Comparison of ENCODE assay signal across 8 mouse cellular contexts in the genomic region with DNA sequence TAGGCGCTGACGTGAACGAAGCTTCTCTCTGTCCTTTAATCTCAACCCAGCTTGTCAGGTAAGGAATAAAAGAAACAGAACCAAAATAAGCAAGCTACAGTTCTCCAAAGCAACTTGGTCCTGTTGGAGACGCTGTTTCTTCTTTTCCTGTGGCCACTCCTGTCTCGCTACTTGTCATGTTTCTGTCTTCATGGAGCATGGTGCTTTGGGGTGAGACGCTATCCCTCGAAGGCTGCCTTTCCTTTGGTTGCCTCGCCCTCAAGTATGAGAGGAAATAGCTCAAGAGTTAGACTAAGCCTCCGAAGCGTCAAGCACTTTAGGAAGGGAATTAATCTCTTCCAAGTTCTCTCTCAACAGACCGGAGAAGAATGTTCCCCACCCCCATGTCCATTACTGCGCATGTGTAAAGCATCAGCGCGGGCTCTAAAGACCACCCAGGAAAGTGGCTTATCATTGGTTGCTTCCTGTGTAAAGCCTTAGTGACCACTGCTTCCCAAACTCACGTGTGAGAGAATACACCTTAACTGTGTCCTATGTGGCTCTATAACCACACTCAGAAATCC. TPM values are rescaled to one million over a fixed set of nuclear protein-coding genes. Genes with fewer than 3 reads are reported as not detected.
DNase-seq lines count a peak whose midpoint lies in the region; ATAC-seq and TF ChIP-seq lines count a peak whose summit lies in the region.

No protein-coding gene starts in this region.

- intact Hi-C loops in heart, adult 2 months (cut with DNase I): loop anchor here (1.0 kb wide), 1 partner anchor 34 kb away; no protein-coding TSS in a partner anchor

- H3K27ac ChIP-seq in kidney, embryonic 16.5 days (ENCODE audit: low read length): peak overlapping the region; percentile 97
- peak overlapping the region; percentile 94 for H3K27ac ChIP-seq in heart, adult 2 months
- H3K27ac ChIP-seq in neural tube, embryonic 15.5 days (replicated peaks): peak overlapping the region; percentile 61

- 32% methylated on average over 15 of the region's 15 CpGs for whole genome bisulfite sequencing in kidney, embryonic 16.5 days
- 12% methylated on average over 15 of the region's 15 CpGs for WGBS in heart, adult 2 months
- WGBS in neural tube, embryonic 15.5 days: 78% methylated on average over 15 of the region's 15 CpGs

- no peaks in the 10 kb centered on the region for H3K36me3 ChIP-seq in kidney, embryonic 16.5 days (ENCODE audit: insufficient read depth, low read length)
- peaks cover 4% of the 10 kb centered on the region for H3K36me3 ChIP-seq in heart, adult 2 months (ENCODE audit: control insufficient read depth, insufficient read depth, low read length)
- H3K36me3 ChIP-seq in neural tube, embryonic 15.5 days: no peaks in the 10 kb centered on the region

- no peaks in the 10 kb centered on the region for H3K27me3 ChIP-seq in kidney, embryonic 16.5 days (ENCODE audit: insufficient read depth, low read length)
- no peaks in the 10 kb centered on the region for H3K27me3 ChIP-seq in heart, adult 2 months (ENCODE audit: control insufficient read depth, insufficient read depth, low read length)
- H3K27me3 ChIP-seq in neural tube, embryonic 15.5 days (replicated peaks): no peaks in the 10 kb centered on the region

- no peaks in the 10 kb centered on the region for H3K79me2 ChIP-seq in heart, adult 2 months (replicated peaks; ENCODE audit: control insufficient read depth, insufficient read depth, low read length)

- no peak for DNase-seq in kidney, adult 9 months
- peak; percentile 50 to 52 for DNase-seq in heart, adult 2 months
- peak; percentile 59 to 75 for DNase-seq in kidney, postnatal 4 days
- no peak for DNase-seq in cerebellum, postnatal 10 days
- DNase-seq in layer of hippocampus, adult 18-20 months (ENCODE audit: low spot score in 2 of 2): no peak
- no peak for DNase-seq in right cerebral cortex, postnatal 4 days

- no peak; the same call in 1 of the 2 replicates for ATAC-seq in kidney, embryonic 16.5 days (ENCODE audit: low FRiP score, low TSS enrichment)
- ATAC-seq in neural tube, embryonic 15.5 days (ENCODE audit: low FRiP score): no peak

- no peak overlapping the region for H3K4me3 ChIP-seq in kidney, embryonic 16.5 days (ENCODE audit: low read length)
- peak overlapping the region; percentile 9 for H3K4me3 ChIP-seq in heart, adult 2 months
- H3K4me3 ChIP-seq in neural tube, embryonic 15.5 days (replicated peaks): no peak overlapping the region

- H3K4me1 ChIP-seq in kidney, embryonic 16.5 days (ENCODE audit: insufficient read depth, low read length): peaks cover 37% of the 10 kb centered on the region
- peaks cover 8% of the 10 kb centered on the region for H3K4me1 ChIP-seq in heart, adult 2 months (ENCODE audit: control insufficient read depth, insufficient read depth, low read length)
- H3K4me1 ChIP-seq in neural tube, embryonic 15.5 days: no peaks in the 10 kb centered on the region

- no peaks in the 10 kb centered on the region for H3K9me3 ChIP-seq in kidney, embryonic 16.5 days (ENCODE audit: low read length)
- H3K9me3 ChIP-seq in neural tube, embryonic 15.5 days (replicated peaks): no peaks in the 10 kb centered on the region

- no peak for TF ChIP-seq CTCF in heart, adult 2 months (IDR thresholded peaks at IDR 0.05)

- 0 out of 2 replicates have a peak overlapping the region, but pooled peaks have one; percentile 31 for H3K9ac ChIP-seq in kidney, embryonic 16.5 days (replicated peaks; ENCODE audit: low read length)
- H3K9ac ChIP-seq in heart, adult 2 months (ENCODE audit: low read depth, low read length): peak overlapping the region; percentile 31
- H3K9ac ChIP-seq in neural tube, embryonic 15.5 days (replicated peaks): no peak overlapping the region

- peak overlapping the region; percentile 11 for H3K4me2 ChIP-seq in kidney, embryonic 16.5 days (replicated peaks; ENCODE audit: low read depth, low read length)
- no peak overlapping the region for H3K4me2 ChIP-seq in neural tube, embryonic 15.5 days

- TF ChIP-seq POLR2A in heart, adult 2 months (IDR thresholded peaks at IDR 0.05; ENCODE audit: insufficient read depth, low read depth, low read length): peak; percentile 75

- TF ChIP-seq EP300 in heart, adult 2 months (IDR thresholded peaks at IDR 0.05; ENCODE audit: insufficient read depth, low read depth, low read length): no peak

RNA-seq across cellular contexts. Expression of a gene that starts 9.1 kb away (rescaled TPM):
- 54.9 and 61.4 TPM in 2 replicates for polyA plus RNA-seq in kidney, embryonic 16.5 days (2015; fragmentation: Nextera tagmentation; extraction: Ambion mirVana)
- 10 to 100 TPM; 68.7 to 81.5 TPM for total RNA-seq in heart, adult 2 months (2021)
- polyA plus RNA-seq in heart, adult 2 months (2012; rRNA removed): 57.2 and 86.2 TPM in 2 replicates
- 8.1 and 29.8 TPM in 2 replicates for polyA plus RNA-seq in neural tube, embryonic 15.5 days (2015; fragmentation: Nextera tagmentation; extraction: Ambion mirVana)
- total RNA-seq in layer of hippocampus, adult 18-20 months (2021): 1 to 10 TPM; 4.7 to 4.8 TPM

RNA-seq across cellular contexts. Expression of a gene that starts 44.9 kb away (rescaled TPM):
- polyA plus RNA-seq in kidney, embryonic 16.5 days (2015; fragmentation: Nextera tagmentation; extraction: Ambion mirVana): 62.2 and 63.5 TPM in 2 replicates
- 10 to 100 TPM; 85.7 to 93.3 TPM for total RNA-seq in heart, adult 2 months (2021)
- polyA plus RNA-seq in heart, adult 2 months (2012; rRNA removed): 77.2 and 121 TPM in 2 replicates
- polyA plus RNA-seq in neural tube, embryonic 15.5 days (2015; fragmentation: Nextera tagmentation; extraction: Ambion mirVana): 45.7 and 47.1 TPM in 2 replicates
- total RNA-seq in layer of hippocampus, adult 18-20 months (2021): 10 to 100 TPM; 25.6 to 28.8 TPM

Comparison
In these comparisons a context has a peak if more than half of its experiments do, and no peak if none do; other contexts are left out.
1. DNase-seq: peak in heart, adult 2 months (2 of 2) and kidney, postnatal 4 days (2 of 2); none in kidney, adult 9 months (single experiment), cerebellum, postnatal 10 days (0 of 2), layer of hippocampus, adult 18-20 months (0 of 2) and right cerebral cortex, postnatal 4 days (single experiment).
2. Peak in every context shown above with its lines, with median percentiles within 50 percentile points of each other: H3K27ac ChIP-seq.